Mouse (Mus musculus) intestine, postnatal 0 days (tissue): ENCODE measurements around the gene Magoh. TPM values are rescaled to one million over a fixed set of nuclear protein-coding genes. Genes with fewer than 3 reads are reported as not detected.
A peak's percentile ranks its signal among the peaks of the same experiment; 100 is the strongest.

ENCODE experiments used
- ATAC-seq: fragments of 200-750 bp; cut with Nextera tagmentation; 2 replicates; pipeline ENCODE4 v1.8.0; 2017; ENCODE audit warnings: mild to moderate bottlenecking, moderate TSS enrichment, moderate library complexity
- H3K27ac ChIP-seq: fragments of 300-500 bp; sonication (generic); 2 replicates; pipeline ENCODE4 v1.5.1; 2014; ENCODE audit warnings: mild to moderate bottlenecking, low read depth, low read length, moderate library complexity
- H3K27me3 ChIP-seq: fragments of 300-500 bp; sonication (generic); replicated peaks from 2 replicates; pipeline ENCODE4 v1.6.1; 2014; ENCODE audit warnings: low read length, mixed read lengths; ENCODE audit not compliant: control insufficient read depth, insufficient read depth
- H3K36me3 ChIP-seq: fragments of 300-500 bp; sonication (generic); 2 replicates; pipeline ENCODE4 v1.6.1; 2014; ENCODE audit warnings: mild to moderate bottlenecking, moderate library complexity; ENCODE audit not compliant: control insufficient read depth, insufficient read depth
- H3K4me1 ChIP-seq: fragments of 300-500 bp; sonication (generic); replicated peaks from 2 replicates; pipeline ENCODE4 v1.6.1; 2014; ENCODE audit warnings: antibody characterized with exemption, low read length, mixed read lengths; ENCODE audit not compliant: control insufficient read depth, insufficient read depth
- H3K4me2 ChIP-seq: fragments of 300-500 bp; sonication (generic); replicated peaks from 2 replicates; pipeline ENCODE4 v1.6.1; 2014; ENCODE audit warnings: low read depth, mild to moderate bottlenecking, moderate library complexity
- H3K4me3 ChIP-seq: fragments of 300-500 bp; sonication (generic); 2 replicates; pipeline ENCODE4 v1.5.1; 2014; ENCODE audit warnings: low read depth, low read length
- H3K9ac ChIP-seq: fragments of 300-500 bp; sonication (generic); 2 replicates; pipeline ENCODE4 v1.6.1; 2014; ENCODE audit warnings: mild to moderate bottlenecking, low read depth, low read length
- H3K9me3 ChIP-seq: fragments of 300-500 bp; sonication (generic); 2 replicates; pipeline ENCODE4 v1.6.1; 2016; ENCODE audit warnings: mixed run types; ENCODE audit not compliant: control insufficient read depth
- CTCF ChIP-seq: sonication (generic); IDR thresholded peaks from 2 replicates; pipeline ENCODE4 v1.5.1; 2016; ENCODE audit warnings: low read depth, mild to moderate bottlenecking, control low read depth, antibody characterized with exemption, moderate library complexity
- WGBS: fragments of 180-500 bp; shearing (Covaris S2); extraction: QIAGEN DNeasy Blood & Tissue Kit; methylation state at CpG from one replicate; pipeline ENCODE4 v1.1.7; 2014; 5-methylcytosine and 5-hydroxymethylcytosine counted together
- polyA plus RNA-seq: library from polyadenylated mRNA; unstranded; fragments of >200 nt; fragmentation: Nextera tagmentation; extraction: Ambion mirVana; gene quantifications from 2 replicates; pipeline ENCODE4 v1.2.1, GENCODE M21; 2015

The Magoh gene
- polyA plus RNA-seq, 1 experiment from 2014 or later: 121 TPM

- H3K4me1 ChIP-seq: no peaks in the 10 kb centered on the region; the same call in 1 of the 2 replicates
- no peak overlapping the region for H3K4me3 ChIP-seq
- 89% methylated on average over 1 of the region's 1 CpGs for WGBS
- no peak overlapping the region for H3K27ac ChIP-seq
- peaks cover 37% of the 10 kb centered on the region for H3K36me3 ChIP-seq
- TF ChIP-seq CTCF: no peak
- no peaks in the 10 kb centered on the region for H3K9me3 ChIP-seq
- ATAC-seq: no peak
- H3K9ac ChIP-seq: no peak overlapping the region
- no peaks in the 10 kb centered on the region for H3K27me3 ChIP-seq
- H3K4me2 ChIP-seq: no peak overlapping the region
Observed at GRCm38 (mm10) chr4:107881631-107882030, 2.1 kb downstream of the Magoh start.

- Histone ChIP-seq H3K4me3 (no peak overlapping the region), H3K4me2 (no peak overlapping the region), H3K9me3 (no peaks in the 10 kb centered on the region), H3K4me1 (no peaks in the 10 kb centered on the region), H3K27ac (no peak overlapping the region), H3K9ac (no peak overlapping the region), H3K36me3 (peaks cover 43% of the 10 kb centered on the region), H3K27me3 (no peaks in the 10 kb centered on the region)
- WGBS: 82% methylated on average over 7 of the region's 7 CpGs
- no peak for ATAC-seq
- no peak for TF ChIP-seq CTCF
Observed at GRCm38 (mm10) chr4:107886371-107886770, 6.8 kb downstream of the Magoh start.

GRCm38 (mm10) chr4:107889385-107889730 lies 9.8 kb downstream of the Magoh start:
- peak; percentile 22 for ATAC-seq
- Histone ChIP-seq H3K27me3 (no peaks in the 10 kb centered on the region), H3K9me3 (no peaks in the 10 kb centered on the region), H3K4me2 (peak overlapping the region; percentile 79), H3K36me3 (peaks cover 43% of the 10 kb centered on the region), H3K4me3 (peak overlapping the region; percentile 70), H3K4me1 (no peaks in the 10 kb centered on the region), H3K27ac (peak overlapping the region; percentile 42; the same call in 1 of the 2 replicates), H3K9ac (peak overlapping the region; percentile 60)
- no peak for TF ChIP-seq CTCF
- under 1% methylated on average over 12 of the region's 12 CpGs for WGBS

- TF ChIP-seq CTCF: no peak
- WGBS: 2% methylated on average over 46 of the region's 48 CpGs
- Histone ChIP-seq H3K4me1 (no peaks in the 10 kb centered on the region), H3K4me3 (peak within 1 kb of the TSS; percentile 70), H3K4me2 (peak within 1 kb of the TSS; percentile 79), H3K9me3 (no peaks in the 10 kb centered on the region), H3K36me3 (peaks cover 41% of the 10 kb centered on the region), H3K9ac (peak within 1 kb of the TSS; percentile 60), H3K27ac (peak within 1 kb of the TSS; percentile 42), H3K27me3 (no peaks in the 10 kb centered on the region)
- peak; percentile 92 for ATAC-seq
Observed at GRCm38 (mm10) chr4:107889731-107890432, 10.3 kb downstream of the Magoh start, which contains the start of gene 0610037L13Rik. Gene 0610037L13Rik (plus strand): TSS chr4:107889813.

- Histone ChIP-seq H3K4me1 (no peaks in the 10 kb centered on the region), H3K4me2 (no peak overlapping the region), H3K36me3 (peaks cover 36% of the 10 kb centered on the region), H3K9me3 (no peaks in the 10 kb centered on the region), H3K9ac (no peak overlapping the region), H3K27me3 (no peaks in the 10 kb centered on the region), H3K4me3 (no peak overlapping the region), H3K27ac (no peak overlapping the region)
- ATAC-seq: no peak
- peak; percentile 75 for TF ChIP-seq CTCF
- WGBS: 81% methylated on average over 2 of the region's 2 CpGs
Observed at GRCm38 (mm10) chr4:107892663-107893062, 13.1 kb downstream of the Magoh start.

GRCm38 (mm10) chr4:107899211-107899927 lies 19.8 kb downstream of the Magoh start:
- Histone ChIP-seq H3K4me3 (no peak overlapping the region), H3K27me3 (no peaks in the 10 kb centered on the region), H3K27ac (no peak overlapping the region), H3K36me3 (peaks cover 69% of the 10 kb centered on the region), H3K9ac (no peak overlapping the region), H3K9me3 (no peaks in the 10 kb centered on the region), H3K4me2 (no peak overlapping the region), H3K4me1 (no peaks in the 10 kb centered on the region)
- no peak for TF ChIP-seq CTCF
- 49% methylated on average over 5 of the region's 5 CpGs for WGBS
- ATAC-seq: peak; percentile 76
